Mouse (Mus musculus): ENCODE measurements around the gene Zc3h13. TPM values are rescaled to one million over a fixed set of nuclear protein-coding genes. Genes with fewer than 3 reads are reported as not detected.

Gene Zc3h13
- polyA plus RNA-seq, 1 experiment = 41.9 TPM

DNA sequence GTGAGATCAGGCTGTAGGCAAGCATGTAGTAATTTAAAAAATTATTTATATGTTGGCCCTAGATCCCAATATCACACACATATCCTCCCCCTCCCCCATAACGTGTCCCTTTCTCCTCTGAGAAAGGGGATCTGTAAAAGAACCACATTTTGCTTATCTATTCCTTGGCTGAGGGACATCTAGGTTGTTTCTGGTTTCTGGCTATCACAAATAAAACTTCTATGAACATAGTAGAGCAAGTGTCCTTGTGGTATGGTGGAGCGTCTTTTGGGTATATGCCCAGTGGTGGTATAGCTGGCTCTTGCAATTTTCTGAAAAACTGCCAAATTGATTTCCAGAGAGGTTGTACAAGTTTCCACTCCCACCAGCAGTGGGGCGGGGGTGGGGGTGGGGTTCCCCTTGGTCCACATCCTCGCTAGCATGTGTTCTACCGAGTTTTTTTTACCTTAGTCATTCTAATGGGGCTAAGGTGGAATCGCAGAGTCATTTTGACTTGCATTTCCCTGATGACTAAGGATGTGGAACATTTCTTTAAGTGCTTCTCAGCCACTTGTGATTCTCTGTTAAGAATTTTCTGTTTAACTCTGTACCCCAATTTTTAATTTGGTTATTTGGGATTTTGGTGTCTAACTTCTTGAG lies 46.0 kb upstream of the Zc3h13 start:
- no peaks in the 10 kb centered on the region for H3K36me3 ChIP-seq (ENCODE audit: control insufficient read depth, insufficient read depth, low read length, poor library complexity, severe bottlenecking)
- H3K27me3 ChIP-seq (ENCODE audit: control insufficient read depth, insufficient read depth, low read length, poor library complexity, severe bottlenecking) = no peaks in the 10 kb centered on the region
- no peaks in the 10 kb centered on the region for H3K9me3 ChIP-seq (replicated peaks; ENCODE audit: control insufficient read depth, insufficient read depth, low read length, poor library complexity, severe bottlenecking)
- H3K27ac ChIP-seq (ENCODE audit: insufficient read depth, low read length) = no peak overlapping the region
- TF ChIP-seq POLR2A (IDR thresholded peaks at IDR 0.05; ENCODE audit: insufficient read depth, low read length) (no peak), CTCF (IDR thresholded peaks at IDR 0.05; ENCODE audit: low read depth, low read length) (no peak), EP300 (IDR thresholded peaks at IDR 0.05; ENCODE audit: insufficient read depth, low read depth, low read length) (no peak)
- H3K4me1 ChIP-seq (ENCODE audit: control insufficient read depth, insufficient read depth, low read length) = no peaks in the 10 kb centered on the region
- no peak overlapping the region for H3K9ac ChIP-seq (ENCODE audit: low read depth, poor library complexity, severe bottlenecking)
- H3K4me3 ChIP-seq (ENCODE audit: low read depth, low read length) = no peak overlapping the region

- H3K4me1 ChIP-seq (ENCODE audit: control insufficient read depth, insufficient read depth, low read length) = no peaks in the 10 kb centered on the region
- no peak within 1 kb of the TSS for H3K4me3 ChIP-seq (ENCODE audit: low read depth, low read length)
- no peaks in the 10 kb centered on the region for H3K27me3 ChIP-seq (ENCODE audit: control insufficient read depth, insufficient read depth, low read length, poor library complexity, severe bottlenecking)
- no peaks in the 10 kb centered on the region for H3K36me3 ChIP-seq (ENCODE audit: control insufficient read depth, insufficient read depth, low read length, poor library complexity, severe bottlenecking)
- no peak within 1 kb of the TSS for H3K9ac ChIP-seq (ENCODE audit: low read depth, poor library complexity, severe bottlenecking)
- TF ChIP-seq POLR2A (IDR thresholded peaks at IDR 0.05; ENCODE audit: insufficient read depth, low read length) (no peak), EP300 (IDR thresholded peaks at IDR 0.05; ENCODE audit: insufficient read depth, low read depth, low read length) (no peak), CTCF (IDR thresholded peaks at IDR 0.05; ENCODE audit: low read depth, low read length) (no peak)
- no peaks in the 10 kb centered on the region for H3K9me3 ChIP-seq (replicated peaks; ENCODE audit: control insufficient read depth, insufficient read depth, low read length, poor library complexity, severe bottlenecking)
- H3K27ac ChIP-seq (ENCODE audit: insufficient read depth, low read length) = no peak within 1 kb of the TSS
These were observed 42.1 kb upstream of the Zc3h13 start, which contains the start of gene Cpb2 for GRCm38 (mm10) chr14:75242087-75242486. Gene Cpb2 (plus strand): TSS chr14:75242287.

- no peak overlapping the region for H3K4me3 ChIP-seq (ENCODE audit: low read depth, low read length)
- TF ChIP-seq EP300 (IDR thresholded peaks at IDR 0.05; ENCODE audit: insufficient read depth, low read depth, low read length) (no peak), POLR2A (IDR thresholded peaks at IDR 0.05; ENCODE audit: insufficient read depth, low read length) (no peak), CTCF (IDR thresholded peaks at IDR 0.05; ENCODE audit: low read depth, low read length) (no peak)
These were observed 37.9 kb upstream of the Zc3h13 start for GRCm38 (mm10) chr14:75246024-75247000.

DNA sequence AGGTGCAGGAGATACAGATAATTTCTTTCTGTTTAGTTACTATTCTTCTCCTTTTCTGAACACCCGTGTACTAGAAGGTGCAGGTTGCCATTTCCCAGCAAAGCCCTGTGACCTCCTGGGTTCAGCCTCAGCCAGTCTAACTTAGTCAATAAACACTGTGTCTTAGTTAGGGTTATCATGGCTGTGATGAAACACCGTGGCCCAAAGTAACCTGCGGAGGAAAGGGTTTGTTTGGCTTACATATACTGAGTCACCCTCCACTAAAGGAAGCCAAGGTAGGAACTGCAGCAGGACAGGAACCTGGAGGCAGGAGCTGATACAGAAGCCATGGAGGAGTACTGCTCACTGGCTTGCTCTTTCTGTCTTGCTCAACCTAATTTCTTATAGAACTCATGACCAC lies 33.7 kb upstream of the Zc3h13 start:
- Histone ChIP-seq H3K4me1 (ENCODE audit: control insufficient read depth, insufficient read depth, low read length) (no peaks in the 10 kb centered on the region), H3K9me3 (replicated peaks; ENCODE audit: control insufficient read depth, insufficient read depth, low read length, poor library complexity, severe bottlenecking) (no peaks in the 10 kb centered on the region), H3K27me3 (ENCODE audit: control insufficient read depth, insufficient read depth, low read length, poor library complexity, severe bottlenecking) (no peaks in the 10 kb centered on the region), H3K4me3 (ENCODE audit: low read depth, low read length) (no peak overlapping the region), H3K9ac (ENCODE audit: low read depth, poor library complexity, severe bottlenecking) (no peak overlapping the region), H3K27ac (ENCODE audit: insufficient read depth, low read length) (no peak overlapping the region), H3K36me3 (ENCODE audit: control insufficient read depth, insufficient read depth, low read length, poor library complexity, severe bottlenecking) (no peaks in the 10 kb centered on the region)
- TF ChIP-seq EP300 (IDR thresholded peaks at IDR 0.05; ENCODE audit: insufficient read depth, low read depth, low read length) (no peak), POLR2A (IDR thresholded peaks at IDR 0.05; ENCODE audit: insufficient read depth, low read length) (no peak), CTCF (IDR thresholded peaks at IDR 0.05; ENCODE audit: low read depth, low read length) (no peak)

More at GRCm38 (mm10) chr14:75246024-75247000, 37.9 kb upstream of the Zc3h13 start:
- Histone ChIP-seq H3K9ac (ENCODE audit: low read depth, poor library complexity, severe bottlenecking) (no peak overlapping the region), H3K27me3 (ENCODE audit: control insufficient read depth, insufficient read depth, low read length, poor library complexity, severe bottlenecking) (no peaks in the 10 kb centered on the region), H3K9me3 (replicated peaks; ENCODE audit: control insufficient read depth, insufficient read depth, low read length, poor library complexity, severe bottlenecking) (no peaks in the 10 kb centered on the region), H3K27ac (ENCODE audit: insufficient read depth, low read length) (no peak overlapping the region), H3K36me3 (ENCODE audit: control insufficient read depth, insufficient read depth, low read length, poor library complexity, severe bottlenecking) (no peaks in the 10 kb centered on the region), H3K4me1 (ENCODE audit: control insufficient read depth, insufficient read depth, low read length) (no peaks in the 10 kb centered on the region)

GRCm38 (mm10) chr14:75256521-75256920 lies 27.7 kb upstream of the Zc3h13 start:
- no peak overlapping the region for H3K27ac ChIP-seq (ENCODE audit: insufficient read depth, low read length)
- H3K4me1 ChIP-seq (ENCODE audit: control insufficient read depth, insufficient read depth, low read length) = no peaks in the 10 kb centered on the region
- H3K9me3 ChIP-seq (replicated peaks; ENCODE audit: control insufficient read depth, insufficient read depth, low read length, poor library complexity, severe bottlenecking) = no peaks in the 10 kb centered on the region
- H3K9ac ChIP-seq (ENCODE audit: low read depth, poor library complexity, severe bottlenecking) = no peak overlapping the region
- no peak overlapping the region for H3K4me3 ChIP-seq (ENCODE audit: low read depth, low read length)
- TF ChIP-seq CTCF (IDR thresholded peaks at IDR 0.05; ENCODE audit: low read depth, low read length) (peak; percentile 46), EP300 (IDR thresholded peaks at IDR 0.05; ENCODE audit: insufficient read depth, low read depth, low read length) (no peak)
- H3K27me3 ChIP-seq (ENCODE audit: control insufficient read depth, insufficient read depth, low read length, poor library complexity, severe bottlenecking) = no peaks in the 10 kb centered on the region
- no peaks in the 10 kb centered on the region for H3K36me3 ChIP-seq (ENCODE audit: control insufficient read depth, insufficient read depth, low read length, poor library complexity, severe bottlenecking)

GRCm38 (mm10) chr14:75269531-75269930 lies 14.6 kb upstream of the Zc3h13 start:
- no peaks in the 10 kb centered on the region for H3K36me3 ChIP-seq (ENCODE audit: control insufficient read depth, insufficient read depth, low read length, poor library complexity, severe bottlenecking)
- H3K4me3 ChIP-seq (ENCODE audit: low read depth, low read length) = no peak overlapping the region
- H3K9me3 ChIP-seq (replicated peaks; ENCODE audit: control insufficient read depth, insufficient read depth, low read length, poor library complexity, severe bottlenecking) = no peaks in the 10 kb centered on the region
- no peak overlapping the region for H3K9ac ChIP-seq (ENCODE audit: low read depth, poor library complexity, severe bottlenecking)
- no peaks in the 10 kb centered on the region for H3K27me3 ChIP-seq (ENCODE audit: control insufficient read depth, insufficient read depth, low read length, poor library complexity, severe bottlenecking)
- no peaks in the 10 kb centered on the region for H3K4me1 ChIP-seq (ENCODE audit: control insufficient read depth, insufficient read depth, low read length)
- TF ChIP-seq EP300 (IDR thresholded peaks at IDR 0.05; ENCODE audit: insufficient read depth, low read depth, low read length) (no peak), CTCF (IDR thresholded peaks at IDR 0.05; ENCODE audit: low read depth, low read length) (no peak), POLR2A (IDR thresholded peaks at IDR 0.05; ENCODE audit: insufficient read depth, low read length) (no peak)
- H3K27ac ChIP-seq (ENCODE audit: insufficient read depth, low read length) = no peak overlapping the region
